Mouse (Mus musculus): Measurements from ENCODE around the gene Pnpla3.
A peak's percentile ranks its signal among the peaks of the same experiment; 100 is the strongest.

The Pnpla3 gene

GRCm38 (mm10) chr15:84216461-84217084 is 48.9 kb downstream of the Pnpla3 start:
- DNase-seq (ENCODE audit: low read depth, low spot score): no peak

GRCm38 (mm10) chr15:84217969-84218782 is 50.5 kb downstream of the Pnpla3 start:
- no peak for DNase-seq (ENCODE audit: low read depth, low spot score)

GRCm38 (mm10) chr15:84218783-84219271 is 51.2 kb downstream of the Pnpla3 start:
- no peak for DNase-seq (ENCODE audit: low read depth, low spot score)

DNA sequence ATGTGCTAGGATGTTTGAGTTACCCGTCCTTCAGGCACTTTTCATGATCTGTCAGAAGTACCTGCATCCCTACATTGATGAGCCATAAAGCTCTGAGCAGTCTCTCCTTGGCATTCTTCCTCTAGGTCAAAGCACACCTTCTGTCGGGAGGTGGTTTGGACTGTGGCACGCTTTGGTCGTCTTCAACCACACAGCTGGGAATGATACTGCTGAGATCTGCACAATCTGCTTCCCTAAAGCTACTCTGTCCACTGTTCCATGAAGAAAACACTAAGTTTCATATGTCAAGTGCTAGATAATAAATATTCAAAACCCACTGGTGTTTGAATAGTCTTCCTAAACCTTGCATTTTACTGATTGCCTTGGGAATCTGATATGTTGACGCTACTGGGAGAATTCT is 53.9 kb downstream of the Pnpla3 start:
- DNase-seq (ENCODE audit: low read depth, low spot score): no peak

DNA sequence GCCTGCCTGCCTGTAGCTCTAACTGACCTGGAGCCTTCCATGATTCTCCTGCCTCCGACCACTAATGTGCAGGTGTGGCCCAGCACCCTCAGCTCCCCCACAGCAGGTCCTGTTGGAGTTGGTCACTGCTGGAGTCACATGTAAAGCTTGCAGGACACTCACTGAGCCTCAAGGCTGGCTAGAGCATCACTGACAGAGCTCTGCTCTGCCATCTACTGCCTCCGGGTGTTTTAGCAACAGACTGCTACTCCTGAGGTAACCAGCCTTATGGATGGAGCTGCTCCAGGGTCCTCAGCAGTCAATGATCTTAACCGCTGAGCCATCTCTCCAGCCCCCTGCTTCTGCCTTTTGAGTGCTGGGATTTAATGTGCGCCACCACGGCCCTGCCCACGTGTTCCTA is 55.8 kb downstream of the Pnpla3 start:
- DNase-seq (ENCODE audit: low read depth, low spot score): no peak

- DNase-seq (ENCODE audit: low read depth, low spot score): peak; percentile 46
These were observed 57.1 kb downstream of the Pnpla3 start for GRCm38 (mm10) chr15:84224779-84225178.

- no peak for DNase-seq (ENCODE audit: low read depth, low spot score)
These were observed 59.3 kb downstream of the Pnpla3 start for GRCm38 (mm10) chr15:84226918-84227317.

DNA sequence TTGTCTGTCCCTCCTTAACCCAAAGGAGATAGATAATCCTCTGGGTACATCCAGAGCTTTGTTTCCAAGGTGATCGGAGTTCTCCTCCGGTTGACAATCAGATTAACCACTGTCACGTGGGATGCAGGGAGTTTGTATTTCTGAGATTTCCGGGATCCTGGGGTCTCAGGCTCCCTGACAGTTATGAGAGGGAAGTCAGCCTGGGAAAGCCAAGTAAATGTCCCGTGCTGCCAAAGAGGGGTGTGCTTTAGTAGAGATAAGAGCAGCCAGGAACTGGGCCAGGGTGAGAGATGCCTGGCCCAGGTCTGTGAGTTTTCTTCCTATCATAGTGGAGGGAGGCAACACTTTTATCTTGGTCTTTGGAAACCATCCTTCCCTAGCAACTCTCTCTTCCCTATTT is 63.0 kb downstream of the Pnpla3 start:
- DNase-seq (ENCODE audit: low read depth, low spot score): no peak

DNA sequence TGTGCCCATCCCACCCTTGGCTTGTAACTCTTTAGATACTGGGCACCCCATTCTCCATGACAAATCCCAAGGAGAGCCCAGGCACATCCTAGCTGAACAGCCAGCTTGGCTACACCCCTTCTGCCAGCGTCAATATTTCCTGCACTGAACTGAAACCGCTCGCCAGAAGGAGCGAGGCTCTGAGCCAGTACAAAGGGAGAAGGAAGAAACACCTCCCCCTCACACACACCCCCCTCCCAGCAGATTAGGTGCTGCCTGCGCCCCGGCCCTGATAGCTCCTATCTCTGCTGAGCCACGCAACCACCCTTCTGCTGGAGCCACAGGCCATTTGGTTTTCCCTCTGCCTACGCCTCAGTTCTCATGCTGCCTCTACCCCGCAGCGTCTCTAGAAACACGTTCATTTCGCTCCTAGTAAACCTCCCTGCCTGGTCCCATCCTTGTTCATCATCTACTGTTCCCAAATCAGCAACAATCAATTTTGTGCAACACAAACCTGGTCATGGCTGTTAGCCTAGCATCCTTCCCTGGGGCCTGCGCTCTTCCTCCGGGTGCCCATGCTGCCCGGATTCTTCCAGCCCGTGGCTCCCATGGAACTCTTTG is 63.6 kb downstream of the Pnpla3 start:
- no peak for DNase-seq (ENCODE audit: low read depth, low spot score)

- no peak for DNase-seq (ENCODE audit: low read depth, low spot score)
These were observed 64.3 kb downstream of the Pnpla3 start, which contains the start of gene Parvb for GRCm38 (mm10) chr15:84231721-84232561. Parvb (plus strand) TSS chr15:84232043.

GRCm38 (mm10) chr15:84232609-84233008 is 65.0 kb downstream of the Pnpla3 start:
- DNase-seq (ENCODE audit: low read depth, low spot score): no peak

DNA sequence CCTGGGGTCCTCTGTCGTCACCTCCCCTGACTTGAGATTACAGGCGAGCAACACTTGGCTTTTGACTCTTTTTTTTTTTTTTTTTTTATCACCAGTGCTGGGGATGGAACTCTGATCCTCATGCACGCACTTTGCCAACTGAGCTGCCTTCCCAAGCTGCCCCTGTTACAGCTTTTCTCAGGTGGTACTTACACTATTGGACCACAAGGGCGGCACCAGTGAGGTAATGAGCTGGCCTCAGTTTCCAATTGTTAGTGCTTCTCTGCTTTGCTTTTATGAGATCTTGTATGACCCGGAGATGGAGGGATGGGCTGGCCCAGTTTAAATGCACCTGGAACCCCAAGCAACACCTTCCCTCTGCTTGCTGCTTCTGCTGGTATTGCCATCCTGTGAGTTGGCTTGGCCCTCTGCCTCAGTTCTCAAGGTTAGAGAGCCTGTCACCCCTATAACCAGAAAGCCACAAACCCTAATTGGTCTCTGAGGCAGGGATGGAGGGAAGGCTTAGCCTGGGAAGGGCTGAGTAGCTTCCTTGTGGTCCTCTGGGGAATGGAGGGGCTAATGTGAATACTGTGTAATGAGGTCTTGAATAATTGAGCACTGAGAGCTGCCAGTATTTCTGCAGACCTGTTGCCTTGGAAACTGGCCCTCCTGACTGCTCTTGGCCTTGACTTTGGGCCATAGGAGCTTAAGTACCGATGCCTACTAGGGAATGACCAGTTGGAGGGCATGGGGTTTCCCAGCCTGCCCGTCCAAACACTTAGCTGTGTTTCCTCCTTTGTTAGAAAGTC is 67.4 kb downstream of the Pnpla3 start:
- no peak for DNase-seq (ENCODE audit: low read depth, low spot score)

GRCm38 (mm10) chr15:84235646-84236045 is 68.0 kb downstream of the Pnpla3 start:
- peak; percentile 88 for DNase-seq (ENCODE audit: low read depth, low spot score)
